Mouse (Mus musculus) kidney, postnatal 14 days (tissue): ENCODE results near the gene Rab24.

Experiments
- DNase-seq: peaks from one replicate; pipeline ENCODE4 v3.0.0; 2022; ENCODE audit warnings: mixed read lengths

Gene Rab24

DNA sequence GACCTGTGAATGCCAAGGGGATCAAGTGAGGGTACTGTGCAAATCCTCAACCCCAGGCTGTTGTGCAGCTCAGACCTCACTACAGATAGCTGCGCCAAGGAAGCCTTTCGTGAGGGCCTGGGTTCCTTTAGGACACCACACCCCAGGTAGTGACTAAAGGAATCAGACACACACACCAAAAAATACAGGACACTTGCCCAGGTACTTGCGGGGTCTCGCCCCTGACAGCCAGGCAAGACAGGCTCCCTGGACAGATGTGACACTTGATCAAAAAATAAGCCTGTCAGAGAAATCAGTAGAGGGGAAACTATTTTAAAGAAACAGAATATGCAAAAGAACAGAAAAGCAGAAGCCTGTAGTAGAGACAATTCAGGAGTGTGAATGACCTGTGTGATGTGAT lies 6.9 kb upstream of the Rab24 start:
- DNase-seq, result no peak

DNA sequence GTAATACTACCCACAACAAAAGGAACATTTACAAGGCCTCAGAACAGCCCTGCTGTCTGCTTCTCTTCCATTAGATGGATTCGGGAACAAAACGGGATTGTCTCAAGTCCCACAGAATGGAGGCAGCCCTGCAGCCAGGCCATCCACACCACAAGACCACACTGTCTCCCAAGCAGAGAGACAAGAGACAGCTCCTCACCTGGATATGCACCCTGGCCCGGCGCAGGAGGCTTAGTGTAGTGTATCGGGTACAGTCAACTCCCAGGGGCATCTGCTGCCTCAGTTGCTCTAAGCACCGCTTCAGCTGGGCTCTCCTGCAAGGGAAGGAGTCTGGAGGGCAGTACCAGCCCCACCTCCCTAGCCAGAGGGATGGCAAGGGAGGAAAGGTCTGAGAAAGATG lies 6.4 kb upstream of the Rab24 start:
- DNase-seq, result no peak

DNA sequence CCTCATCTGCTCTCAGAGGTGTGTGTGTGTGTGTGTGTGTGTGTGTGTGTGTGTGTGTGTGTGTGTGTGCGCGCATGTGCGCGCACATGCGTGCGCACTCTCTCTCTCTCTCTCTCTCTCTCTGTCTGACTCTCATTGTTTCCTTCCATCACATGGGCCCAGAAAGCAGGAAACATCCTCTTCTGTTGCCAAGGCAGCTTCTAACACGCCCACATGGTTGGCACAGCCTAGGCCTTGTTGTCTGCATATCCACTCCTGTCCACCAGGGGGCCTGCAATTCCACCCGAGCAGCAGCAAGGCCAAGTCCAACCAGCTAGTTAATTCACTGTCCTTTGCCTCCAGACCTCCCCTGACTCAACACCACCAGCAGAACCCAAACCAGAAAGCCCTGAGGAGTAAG lies 5.9 kb upstream of the Rab24 start:
- DNase-seq, result peak; percentile 90

DNA sequence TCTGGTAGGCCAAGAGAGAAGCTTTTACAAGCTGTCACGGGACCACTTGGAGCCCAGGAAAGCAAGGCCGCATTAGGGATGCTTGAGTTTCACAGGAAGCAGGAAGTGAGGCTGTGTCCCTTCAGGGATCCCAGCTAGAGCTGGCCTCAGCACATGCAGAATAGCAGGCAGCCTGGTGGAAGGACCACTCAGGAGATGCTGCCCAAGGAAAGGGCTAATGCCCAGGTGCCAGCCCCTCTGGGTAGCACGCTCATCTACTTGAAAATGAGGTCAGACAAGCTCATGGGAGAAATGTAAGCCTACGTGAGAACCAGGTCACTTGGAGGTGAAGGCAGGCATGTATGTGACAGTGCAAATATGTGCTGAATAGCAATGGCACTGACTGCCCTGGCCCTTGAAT lies 5.4 kb upstream of the Rab24 start:
- DNase-seq, result no peak

DNA sequence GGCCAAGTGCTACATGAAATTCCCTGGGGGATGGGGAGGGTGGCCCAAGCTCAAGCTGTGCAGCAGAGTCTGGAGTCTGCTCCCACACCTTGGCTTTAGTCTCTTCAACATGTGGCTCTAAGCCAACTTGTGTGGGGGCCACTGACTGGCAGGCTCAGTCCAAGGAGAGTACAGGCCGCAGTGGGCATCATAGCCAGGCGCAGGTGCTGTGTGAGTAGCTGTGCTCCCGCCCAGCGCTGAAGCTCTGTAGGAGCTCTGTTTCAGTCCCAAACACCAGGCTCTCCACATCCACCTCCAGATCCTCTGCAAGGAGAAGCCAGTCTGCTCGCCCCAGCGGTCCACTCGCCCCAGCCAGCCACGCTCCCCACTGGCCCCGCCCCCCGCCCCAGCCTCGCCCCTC lies 3.9 kb upstream of the Rab24 start:
- DNase-seq, result peak; percentile 36

DNA sequence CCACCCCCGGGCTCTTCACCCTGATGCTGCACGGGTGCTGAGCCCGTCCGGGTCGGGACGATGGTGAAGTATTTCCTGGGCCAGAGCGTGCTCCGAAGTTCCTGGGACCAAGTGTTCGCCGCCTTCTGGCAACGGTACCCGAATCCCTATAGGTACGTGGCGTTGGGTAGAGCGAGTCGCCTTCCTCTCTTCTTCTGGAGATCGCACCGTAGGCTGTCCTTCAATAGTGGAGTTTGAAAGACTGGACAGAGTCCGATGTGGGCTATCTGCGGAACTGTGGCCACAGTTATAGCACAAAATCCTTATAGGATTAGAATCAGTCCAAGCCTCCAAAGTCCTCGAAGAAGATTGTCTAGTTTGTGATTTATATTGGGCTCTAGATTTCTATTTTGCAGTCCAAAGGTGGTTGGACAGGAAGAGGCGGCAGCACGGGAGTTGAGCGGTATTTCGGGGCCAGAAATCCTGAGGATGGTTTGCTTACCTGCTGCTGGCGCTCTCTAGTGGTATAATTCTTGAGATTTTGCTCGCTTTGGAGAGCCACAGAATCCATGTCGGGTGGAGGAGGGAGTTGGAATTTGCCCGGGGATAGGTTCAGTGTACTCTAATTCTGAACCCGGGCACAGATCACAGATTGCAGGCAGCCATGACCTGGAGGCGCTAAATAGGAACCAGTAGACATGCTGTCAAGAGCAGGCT lies 532 bp upstream of the Rab24 start:
- DNase-seq, result peak; percentile 81

DNA sequence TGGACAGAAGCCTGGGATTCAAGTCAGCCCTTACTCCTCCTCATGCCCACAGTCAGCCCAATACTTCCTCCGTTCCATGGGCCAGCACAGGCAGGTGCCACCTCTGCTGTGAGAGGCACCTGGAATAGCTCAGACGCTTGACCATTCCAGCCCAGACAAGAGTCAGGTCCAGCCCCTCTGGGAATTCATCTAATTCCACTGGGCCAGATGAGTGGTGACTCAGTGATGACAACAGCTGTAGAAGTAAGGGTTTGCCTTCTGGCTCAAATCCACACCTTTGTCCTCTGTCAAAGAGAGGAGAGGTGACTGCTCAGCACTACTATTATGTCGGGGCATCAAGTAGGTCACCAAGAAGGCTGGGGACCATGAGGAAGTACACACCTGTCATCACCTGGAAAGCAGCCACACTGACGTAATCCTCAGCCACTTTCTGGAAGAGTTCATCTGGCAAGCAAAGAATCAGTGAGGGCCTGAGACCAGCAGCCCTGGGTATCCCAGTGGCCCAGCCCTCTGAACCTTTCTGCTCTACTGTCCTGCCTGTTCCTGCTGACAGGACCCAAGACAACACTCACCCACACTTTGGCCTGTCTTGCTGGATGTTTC lies 1.7 kb downstream of the Rab24 start, which contains the start of gene Prelid1:
Gene Prelid1, plus strand, starts transcription at position 570 of the 603 bp plus-strand sequence.
- DNase-seq, result no peak

DNA sequence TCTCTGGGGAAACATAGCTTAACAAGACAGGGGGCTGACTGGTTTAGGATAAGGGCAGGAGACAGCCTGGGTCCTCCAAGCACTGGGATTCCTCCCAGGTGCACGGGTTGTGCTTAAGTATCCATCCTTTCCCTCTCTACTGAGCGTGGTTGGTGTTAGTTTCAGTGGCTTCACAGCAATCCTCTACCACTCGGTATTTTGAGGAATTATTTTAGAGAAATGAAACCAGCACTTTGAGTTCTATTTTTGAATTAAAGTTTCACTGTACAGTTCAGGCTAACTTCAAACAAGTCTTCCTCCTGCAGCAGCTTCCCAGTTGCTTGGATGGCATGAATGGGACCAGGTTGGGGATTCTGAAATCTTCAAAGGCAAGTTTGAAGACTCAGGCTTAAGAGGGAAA lies 3.4 kb downstream of the Rab24 start:
- no peak for DNase-seq

DNA sequence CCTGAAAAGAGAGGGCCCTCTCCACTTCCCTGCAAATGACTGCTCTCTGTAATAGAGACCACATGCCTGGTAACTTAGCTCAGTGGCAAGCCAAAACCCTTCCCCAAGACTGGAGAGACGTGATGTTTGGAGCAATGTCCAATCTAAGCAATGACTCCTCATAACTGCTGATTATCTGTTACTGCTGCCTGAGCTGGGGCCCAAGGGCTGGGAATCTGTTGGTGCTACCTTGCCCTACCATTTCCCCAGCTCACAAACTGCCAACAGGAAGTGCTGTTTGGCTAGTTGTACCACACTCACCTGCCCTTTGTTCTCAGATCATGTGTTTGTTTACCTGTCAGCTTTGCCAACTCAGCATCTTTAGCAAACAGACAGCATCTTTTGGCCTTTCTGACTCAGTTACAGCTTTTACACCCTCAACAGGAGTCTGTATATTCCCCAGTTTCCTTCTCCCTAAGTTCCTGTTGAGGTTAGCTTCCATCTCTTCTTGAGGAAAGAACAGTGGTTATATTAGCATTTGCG lies 6.8 kb downstream of the Rab24 start:
- no peak for DNase-seq

DNA sequence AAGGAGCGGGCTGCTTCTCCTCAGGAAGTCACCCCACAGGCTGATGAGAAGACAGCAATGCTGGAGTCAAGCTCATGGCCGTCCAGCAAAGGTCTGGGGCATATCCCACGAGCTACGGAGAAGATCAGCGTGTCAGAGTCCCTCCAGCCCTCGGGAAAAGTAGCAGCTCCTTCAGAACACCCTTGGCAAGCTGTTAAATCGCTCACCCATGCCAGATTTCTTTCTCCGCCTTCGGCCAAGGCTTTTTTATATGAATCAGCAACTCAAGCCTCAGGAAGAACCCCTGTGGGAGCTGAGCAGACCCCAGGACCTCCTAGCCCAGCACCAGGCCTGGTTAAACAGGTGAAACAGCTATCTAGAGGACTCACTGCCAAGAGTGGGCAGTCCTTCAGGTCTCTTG lies 8.7 kb downstream of the Rab24 start:
- no peak for DNase-seq

DNA sequence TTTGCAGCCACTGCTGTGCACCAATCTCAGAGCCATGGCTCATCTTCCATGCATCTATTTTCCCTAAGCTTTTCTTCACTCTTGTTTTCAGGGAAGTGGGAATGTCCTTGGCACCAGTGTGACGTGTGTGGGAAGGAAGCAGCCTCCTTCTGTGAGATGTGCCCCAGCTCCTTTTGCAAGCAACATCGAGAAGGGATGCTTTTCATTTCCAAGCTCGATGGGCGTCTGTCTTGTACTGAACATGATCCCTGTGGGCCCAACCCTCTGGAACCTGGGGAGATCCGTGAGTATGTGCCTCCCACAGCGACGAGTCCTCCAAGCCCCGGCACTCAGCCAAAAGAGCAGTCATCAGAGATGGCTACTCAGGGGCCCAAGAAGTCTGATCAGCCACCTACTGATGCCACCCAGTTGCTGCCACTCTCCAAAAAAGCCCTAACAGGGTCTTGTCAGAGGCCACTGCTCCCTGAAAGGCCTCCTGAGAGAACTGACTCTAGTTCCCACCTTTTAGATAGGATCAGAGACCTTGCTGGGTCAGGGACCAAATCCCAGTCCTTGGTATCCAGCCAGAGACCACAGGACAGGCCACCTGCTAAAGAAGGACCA lies 9.6 kb downstream of the Rab24 start:
- DNase-seq, result no peak

DNA sequence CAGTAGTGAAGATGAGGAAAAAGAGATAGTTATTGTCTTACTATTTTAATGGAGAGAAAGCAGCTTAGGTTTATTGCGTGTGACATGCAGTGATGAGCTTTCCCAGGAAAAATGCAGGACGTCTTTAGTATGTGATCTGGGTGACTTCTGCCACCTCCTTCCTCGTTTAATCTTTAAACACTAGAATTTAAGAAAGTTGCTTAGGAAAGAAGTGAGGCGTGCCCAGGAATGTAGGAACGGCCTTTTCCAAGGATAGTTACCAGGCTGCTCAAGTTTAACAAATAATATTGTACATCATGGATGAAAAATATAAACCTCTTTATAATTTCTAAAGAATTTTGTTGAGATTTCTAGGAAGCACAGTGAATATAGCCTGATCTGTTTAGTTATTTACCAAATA lies 20.8 kb downstream of the Rab24 start:
- DNase-seq, result no peak

DNA sequence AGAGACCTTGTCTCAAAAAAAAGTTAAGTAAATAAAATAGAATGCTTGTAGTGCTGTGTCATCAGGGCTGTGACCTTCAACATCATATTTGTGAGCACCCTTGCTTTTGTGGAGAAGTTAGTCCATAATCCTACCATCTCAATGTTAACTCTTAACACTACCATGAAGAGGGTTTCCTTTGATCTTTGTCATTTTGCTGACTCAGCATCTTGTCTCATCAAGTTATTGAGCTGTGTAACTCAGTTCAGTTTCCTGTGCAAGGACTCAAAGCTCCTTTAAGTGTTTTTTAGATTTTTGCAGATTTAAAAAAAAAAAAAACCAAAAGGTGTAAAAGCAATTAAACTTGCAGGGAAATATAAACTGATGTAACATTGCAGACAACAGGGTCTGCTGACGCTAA lies 25.0 kb downstream of the Rab24 start:
- DNase-seq, result no peak

DNA sequence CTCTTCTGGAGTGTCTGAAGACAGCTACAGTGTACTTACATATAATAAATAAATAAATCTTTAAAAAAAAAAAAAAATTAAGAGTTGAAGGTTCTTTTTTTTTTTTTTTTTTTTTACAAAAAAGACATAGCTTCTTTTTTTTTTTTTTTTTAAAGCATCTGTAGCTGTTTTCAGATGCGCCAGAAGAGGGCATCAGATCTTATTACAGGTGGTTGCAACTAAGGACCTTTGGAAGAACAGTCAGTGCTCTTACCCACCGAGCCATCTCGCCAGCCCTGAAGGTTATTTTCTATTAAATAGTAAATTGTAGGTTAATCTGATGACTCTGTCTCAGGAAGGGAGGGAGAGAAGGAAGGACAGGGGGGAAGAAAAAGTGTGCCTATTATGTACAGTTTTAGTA lies 32.9 kb downstream of the Rab24 start:
- DNase-seq, result peak; percentile 14

DNA sequence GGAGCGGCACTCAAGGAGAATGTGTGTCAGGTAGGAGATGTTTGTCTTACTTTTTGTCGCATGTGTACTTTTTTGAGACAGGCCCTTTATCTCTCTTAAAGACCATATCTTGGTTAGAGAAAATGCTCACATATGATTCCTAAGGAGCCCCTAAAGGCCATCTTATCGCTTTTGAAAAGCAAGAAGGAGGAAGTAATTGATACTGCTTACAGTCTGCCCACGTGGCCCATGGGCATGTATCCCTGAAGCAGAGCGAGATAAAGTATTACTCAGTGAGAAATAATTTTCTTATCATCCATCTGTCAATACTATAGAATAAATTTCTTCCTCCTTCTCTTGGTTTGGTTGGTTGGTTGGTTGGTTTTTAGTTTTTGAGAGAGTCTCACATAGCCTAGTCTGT lies 44.1 kb downstream of the Rab24 start:
- DNase-seq, result no peak

DNA sequence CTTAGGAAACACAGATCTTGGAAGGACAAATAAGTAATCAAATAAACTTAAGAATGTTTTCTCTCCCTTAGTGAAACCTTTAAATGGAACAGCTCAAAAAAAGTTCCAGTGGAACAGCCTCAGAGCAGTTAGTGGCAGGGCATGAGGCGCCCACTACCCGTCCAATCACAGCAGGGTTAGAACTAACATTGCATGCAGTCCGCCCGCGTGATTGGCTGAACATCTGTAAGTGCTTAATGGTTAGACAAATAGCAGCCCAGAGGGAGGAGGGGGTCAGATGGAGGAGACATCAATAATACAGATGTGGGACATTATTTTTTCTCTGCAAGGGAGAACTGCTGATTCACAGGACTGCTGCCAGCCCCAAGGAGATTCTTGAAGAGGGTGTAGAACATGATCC lies 44.5 kb downstream of the Rab24 start:
- DNase-seq, result no peak
